In the genomic region with DNA sequence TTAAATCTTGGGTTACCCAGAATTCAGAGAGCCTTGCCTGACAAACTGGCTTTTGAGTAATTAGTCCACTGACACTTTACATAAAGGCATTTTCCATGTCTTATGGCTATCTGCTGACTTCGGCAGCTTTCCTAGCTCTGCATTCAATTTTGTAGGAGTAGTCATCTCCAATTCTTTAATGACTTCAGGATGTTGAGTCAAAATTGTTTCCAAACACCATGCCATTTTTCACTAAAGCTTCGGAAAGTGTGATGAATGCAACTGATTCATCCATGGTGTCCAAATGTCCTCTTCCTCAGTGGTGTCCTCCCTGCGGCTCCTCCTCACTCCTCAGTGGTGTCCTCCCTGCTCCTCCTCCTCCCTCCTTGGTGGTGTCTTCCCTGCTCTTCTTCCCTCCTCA, we compare ENCODE assay signal across 35 mouse cellular contexts. TPM values are rescaled to one million over a fixed set of nuclear protein-coding genes. Genes with fewer than 3 reads are reported as not detected.
"Had no signal": no experiment of that assay in that cellular context is flagged by ENCODE, and none has a peak within 500 bp of the region (broad histone marks: within the 10 kb centered on the region; RNA-seq: fewer than 3 reads in every experiment).

No protein-coding gene starts in this region.

- H3K4me2 ChIP-seq: heart, embryonic 13.5 days; heart, embryonic 15.5 days; hindbrain, embryonic 12.5 days; hindbrain, embryonic 13.5 days; hindbrain, embryonic 14.5 days; hindbrain, embryonic 15.5 days; intestine, embryonic 15.5 days; kidney, embryonic 15.5 days had no signal

- H3K27ac ChIP-seq: heart, embryonic 13.5 days; heart, embryonic 15.5 days; hindbrain, embryonic 10.5 days; hindbrain, embryonic 12.5 days; hindbrain, embryonic 13.5 days; hindbrain, embryonic 14.5 days; hindbrain, embryonic 15.5 days; hindbrain, postnatal 0 days; intestine, embryonic 15.5 days; kidney, embryonic 15.5 days; kidney, postnatal 0 days; layer of hippocampus, adult 2 months had no signal

- ATAC-seq: hindbrain, embryonic 16.5 days; hindbrain, postnatal 0 days; inflammation-experienced regulatory T-cells, adult 6 months; intestine, embryonic 15.5 days; intestine, embryonic 16.5 days; intestine, postnatal 0 days had no signal

- H3K9ac ChIP-seq: heart, embryonic 13.5 days; heart, embryonic 15.5 days; hindbrain, embryonic 12.5 days; hindbrain, embryonic 13.5 days; hindbrain, embryonic 14.5 days; hindbrain, embryonic 15.5 days; intestine, embryonic 15.5 days; kidney, embryonic 15.5 days had no signal

- H3K9me3 ChIP-seq: heart, embryonic 13.5 days; heart, embryonic 15.5 days; hindbrain, embryonic 10.5 days; hindbrain, embryonic 12.5 days; hindbrain, embryonic 13.5 days; hindbrain, embryonic 15.5 days; intestine, embryonic 15.5 days; kidney, embryonic 15.5 days had no signal

- H3K4me3 ChIP-seq: heart, embryonic 13.5 days; heart, embryonic 15.5 days; hindbrain, embryonic 10.5 days; hindbrain, embryonic 12.5 days; hindbrain, embryonic 13.5 days; hindbrain, embryonic 15.5 days; intestine, embryonic 15.5 days; kidney, embryonic 15.5 days; layer of hippocampus, adult 2 months had no signal

- H3K27me3 ChIP-seq: heart, embryonic 13.5 days; heart, embryonic 15.5 days; hindbrain, embryonic 12.5 days; hindbrain, embryonic 13.5 days; hindbrain, embryonic 15.5 days; intestine, embryonic 15.5 days; kidney, embryonic 15.5 days had no signal

- DNase-seq: heart, postnatal 10 days; heart, postnatal 14 days; heart, postnatal 36 days; heart, postnatal 4 days; kidney, adult 11 months; kidney, adult 18-20 months; kidney, adult 2 months; kidney, adult 8-10 months; kidney, adult 9 months; kidney, postnatal 10 days; kidney, postnatal 14 days; kidney, postnatal 25 days; kidney, postnatal 36 days; kidney, postnatal 4 days; layer of hippocampus, adult 9-11 months; layer of hippocampus, postnatal 36 days had no signal

- H3K4me1 ChIP-seq: heart, embryonic 13.5 days; heart, embryonic 15.5 days; hindbrain, embryonic 10.5 days; hindbrain, embryonic 12.5 days; hindbrain, embryonic 13.5 days; hindbrain, embryonic 15.5 days; intestine, embryonic 15.5 days; kidney, embryonic 15.5 days had no signal

RNA-seq across cellular contexts. Expression of gene Gm42957, which starts 17.3 kb away (rescaled TPM):
- total RNA-seq: heart, postnatal 36 days; hematopoietic stem cell, adult 5-6 weeks; hindbrain, postnatal 0 days had no signal
- polyA plus RNA-seq: heart, postnatal 0 days; hindbrain, postnatal 0 days; intestine, postnatal 0 days; kidney, adult 2 months; kidney, embryonic 14.5 days; kidney, postnatal 0 days had no signal

RNA-seq across cellular contexts. Expression of gene Ankrd34a, which starts 21.5 kb away (rescaled TPM):
- total RNA-seq: hematopoietic stem cell, adult 5-6 weeks had no signal
